Mouse (Mus musculus) heart, postnatal 0 days (tissue): ENCODE measurements around the gene Pak4.

Experiments used
- CTCF ChIP-seq: IDR thresholded peaks from 2 replicates; pipeline ENCODE4 v1.5.1; 2016; ENCODE audit warnings: antibody characterized with exemption, control low read depth, low read depth
- EP300 ChIP-seq: IDR thresholded peaks from 2 replicates; pipeline ENCODE4 v1.6.1; 2016; ENCODE audit warnings: antibody characterized with exemption, low read depth

GRCm38 (mm10) chr7:28527922-28528719 is 69.9 kb downstream of the Pak4 start:
- TF ChIP-seq CTCF (peak; percentile 72), EP300 (no peak)
